Mouse (Mus musculus) cerebellum, postnatal 36 days (tissue): Measurements from ENCODE around the gene Ints11.

Experiments used
- DNase-seq, 2 experiments: peaks; one replicate each; pipeline ENCODE4 v3.0.0; 2021 to 2022; ENCODE audit warnings: mixed read lengths in 2 of 2

The Ints11 gene

GRCm38 (mm10) chr4:155848434-155849095 is 20.8 kb upstream of the Ints11 start:
- DNase-seq: no peak

- no peak for DNase-seq
Observed at GRCm38 (mm10) chr4:155849391-155849790, 20.0 kb upstream of the Ints11 start.

GRCm38 (mm10) chr4:155849792-155850451 is 19.4 kb upstream of the Ints11 start:
- no peak for DNase-seq

- DNase-seq: no peak
Observed at GRCm38 (mm10) chr4:155851368-155851767, 18.0 kb upstream of the Ints11 start.

- DNase-seq: peak; percentile 54 to 64
Observed at GRCm38 (mm10) chr4:155851951-155852411, 17.4 kb upstream of the Ints11 start.

- DNase-seq: no peak
Observed at GRCm38 (mm10) chr4:155853421-155853820, 15.9 kb upstream of the Ints11 start.

- no peak for DNase-seq
Observed at GRCm38 (mm10) chr4:155854991-155855390, 14.4 kb upstream of the Ints11 start.

GRCm38 (mm10) chr4:155856071-155856470 is 13.3 kb upstream of the Ints11 start:
- peak in 1 of 2 experiments; percentile 40 for DNase-seq

GRCm38 (mm10) chr4:155856881-155857280 is 12.5 kb upstream of the Ints11 start:
- DNase-seq: no peak

GRCm38 (mm10) chr4:155859318-155859717 is 10.0 kb upstream of the Ints11 start:
- DNase-seq: no peak

- no peak for DNase-seq
Observed at GRCm38 (mm10) chr4:155861787-155862186, 7.6 kb upstream of the Ints11 start.

GRCm38 (mm10) chr4:155863001-155863400 is 6.3 kb upstream of the Ints11 start, which contains the start of gene Tas1r3:
Tas1r3 (minus strand) TSS chr4:155863362.
- no peak for DNase-seq

GRCm38 (mm10) chr4:155868614-155869298 is 590 bp upstream of the Ints11 start:
- DNase-seq: peak in 1 of 2 experiments; percentile 38

- DNase-seq: no peak
Observed at GRCm38 (mm10) chr4:155871404-155871803, 2.1 kb downstream of the Ints11 start.

- no peak for DNase-seq
Observed at GRCm38 (mm10) chr4:155883587-155883986, 14.2 kb downstream of the Ints11 start.

- no peak for DNase-seq
Observed at GRCm38 (mm10) chr4:155886330-155886729, 17.0 kb downstream of the Ints11 start.

GRCm38 (mm10) chr4:155887674-155888073 is 18.3 kb downstream of the Ints11 start:
- no peak for DNase-seq

- DNase-seq: no peak
Observed at GRCm38 (mm10) chr4:155888181-155888580, 18.8 kb downstream of the Ints11 start.

GRCm38 (mm10) chr4:155889316-155889715 is 20.0 kb downstream of the Ints11 start:
- DNase-seq: no peak

GRCm38 (mm10) chr4:155891011-155891471 is 21.7 kb downstream of the Ints11 start:
- DNase-seq: peak in 1 of 2 experiments; percentile 28

GRCm38 (mm10) chr4:155891551-155892001 is 22.2 kb downstream of the Ints11 start, which contains the start of the genes Pusl1 and Acap3:
Pusl1 (minus strand) TSS chr4:155891781.
Acap3 (plus strand) TSS chr4:155891822.
- peak; percentile 98 for DNase-seq

- peak; percentile 82 to 91 for DNase-seq
Observed at GRCm38 (mm10) chr4:155892017-155892416, 22.7 kb downstream of the Ints11 start.
